Mouse (Mus musculus): ENCODE results near the gene Aqp8.

DNA sequence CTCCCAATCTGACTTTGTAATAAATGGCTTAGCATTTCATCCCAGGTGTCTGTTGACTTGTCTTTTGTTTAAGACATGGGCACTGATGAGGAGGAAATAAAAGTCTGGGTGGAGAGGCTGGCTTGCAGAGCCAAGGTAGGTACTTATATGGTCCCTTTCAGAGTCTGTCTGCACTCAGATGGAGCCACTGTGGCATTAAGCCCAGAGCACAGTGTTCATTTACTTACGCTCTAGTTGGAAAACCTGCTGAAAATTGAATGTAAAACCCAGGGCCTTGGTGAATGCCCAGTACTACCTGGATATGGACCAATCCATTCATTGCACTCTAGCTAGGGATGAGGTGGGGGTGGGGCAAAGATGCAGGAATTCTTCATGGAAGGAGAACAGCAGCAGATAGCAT lies 5.9 kb downstream of the Aqp8 start:
- TF ChIP-seq CTCF (IDR thresholded peaks at IDR 0.05; ENCODE audit: low read depth, low read length) (no peak), POLR2A (IDR thresholded peaks at IDR 0.05; ENCODE audit: extremely low read depth, insufficient read depth, low read length) (no peak)
